Mouse (Mus musculus) limb, embryonic 11.5 days (tissue): ENCODE results near the gene Spred2. TPM values are rescaled to one million over a fixed set of nuclear protein-coding genes. Genes with fewer than 3 reads are reported as not detected.

Experiments
- ATAC-seq: fragments of 200-750 bp; cut with Nextera tagmentation; 2 replicates; pipeline ENCODE4 v1.8.0; 2017; ENCODE audit warnings: low read depth; ENCODE audit not compliant: insufficient number of reproducible peaks, low FRiP score, low TSS enrichment
- DNase-seq: peaks from one replicate; pipeline ENCODE4 v3.0.0-alpha.2; 2015; ENCODE audit warnings: low spot score
- H3K27ac ChIP-seq: fragments of 300-500 bp; sonication (generic); replicated peaks from 2 replicates; pipeline ENCODE4 v1.5.1; 2014; ENCODE audit warnings: low read depth, mild to moderate bottlenecking, low read length
- H3K27me3 ChIP-seq: fragments of 300-500 bp; sonication (generic); 2 replicates; pipeline ENCODE4 v1.6.1; 2014; ENCODE audit warnings: mild to moderate bottlenecking, low read length, mixed read lengths; ENCODE audit not compliant: control insufficient read depth, insufficient read depth
- H3K36me3 ChIP-seq: fragments of 300-500 bp; sonication (generic); 2 replicates; pipeline ENCODE4 v1.6.1; 2014; ENCODE audit warnings: mild to moderate bottlenecking, low read length, moderate library complexity, mixed read lengths; ENCODE audit not compliant: control insufficient read depth, insufficient read depth
- H3K4me1 ChIP-seq: fragments of 300-500 bp; sonication (generic); 2 replicates; pipeline ENCODE4 v1.6.1; 2014; ENCODE audit warnings: low read length, mixed read lengths; ENCODE audit not compliant: control insufficient read depth, insufficient read depth
- H3K4me2 ChIP-seq: fragments of 300-500 bp; sonication (generic); 2 replicates; pipeline ENCODE4 v1.6.1; 2014; ENCODE audit warnings: low read depth, mild to moderate bottlenecking, moderate library complexity; ENCODE audit not compliant: severe bottlenecking
- H3K4me3 ChIP-seq: fragments of 300-500 bp; sonication (generic); 2 replicates; pipeline ENCODE4 v1.5.1; 2014; ENCODE audit warnings: low read depth, low read length
- H3K9ac ChIP-seq: fragments of 300-500 bp; sonication (generic); 2 replicates; pipeline ENCODE4 v1.6.1; 2014; ENCODE audit warnings: mild to moderate bottlenecking, low read length
- H3K9me3 ChIP-seq: fragments of 300-500 bp; sonication (generic); 2 replicates; pipeline ENCODE4 v1.6.1; 2016; ENCODE audit warnings: low read length; ENCODE audit not compliant: control insufficient read depth
- WGBS: fragments of 180-500 bp; shearing (Covaris S2); extraction: QIAGEN DNeasy Blood & Tissue Kit; methylation state at CpG from one replicate; pipeline ENCODE4 v1.1.7; 2014; 5-methylcytosine and 5-hydroxymethylcytosine counted together
- polyA plus RNA-seq: library from polyadenylated mRNA; unstranded; fragments of >200 nt; fragmentation: Nextera tagmentation; extraction: Ambion mirVana; gene quantifications from 2 replicates; pipeline ENCODE4 v1.2.1, GENCODE M21; 2014

The Spred2 gene
- polyA plus RNA-seq, 1 experiment from 2014 or later = 8.2 TPM

DNA sequence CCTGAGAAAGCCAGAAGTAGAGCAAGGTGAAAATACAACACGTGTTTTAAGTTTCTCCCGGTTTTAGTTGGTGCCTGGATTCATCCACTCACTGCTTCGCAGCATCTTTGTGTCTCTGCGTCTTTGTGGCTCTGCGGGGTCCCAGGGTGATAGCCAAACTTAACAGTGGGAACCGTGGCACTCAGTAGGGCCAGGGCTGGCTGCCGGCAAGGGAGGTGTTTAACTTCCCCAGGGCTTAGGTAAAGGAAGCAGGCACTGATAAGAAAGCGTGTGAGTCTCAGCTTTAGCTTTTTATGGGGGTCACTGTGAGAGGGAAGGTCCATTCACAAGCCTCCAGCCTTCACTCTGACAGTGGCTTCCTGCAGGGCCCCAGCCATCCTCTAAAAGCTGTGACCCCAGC lies 28.8 kb downstream of the Spred2 start:
- no peak for ATAC-seq
- no peaks in the 10 kb centered on the region for H3K9me3 ChIP-seq
- 37% methylated on average over 8 of the region's 8 CpGs for WGBS
- peaks cover 6% of the 10 kb centered on the region; the same call in 1 of the 2 replicates for H3K4me1 ChIP-seq
- H3K4me2 ChIP-seq = no peak overlapping the region
- H3K4me3 ChIP-seq = no peak overlapping the region
- no peak overlapping the region for H3K9ac ChIP-seq
- DNase-seq = no peak
- H3K27me3 ChIP-seq = no peaks in the 10 kb centered on the region
- no peaks in the 10 kb centered on the region for H3K36me3 ChIP-seq
- H3K27ac ChIP-seq = no peak overlapping the region

GRCm38 (mm10) chr11:19953919-19954318 lies 29.7 kb downstream of the Spred2 start:
- no peak overlapping the region for H3K4me3 ChIP-seq
- 95% methylated on average over 7 of the region's 7 CpGs for WGBS
- no peaks in the 10 kb centered on the region for H3K9me3 ChIP-seq
- H3K9ac ChIP-seq = no peak overlapping the region
- DNase-seq (no peak), ATAC-seq (no peak)
- no peak overlapping the region for H3K4me2 ChIP-seq
- H3K27me3 ChIP-seq = no peaks in the 10 kb centered on the region
- H3K36me3 ChIP-seq = no peaks in the 10 kb centered on the region
- peaks cover 6% of the 10 kb centered on the region; the same call in 1 of the 2 replicates for H3K4me1 ChIP-seq
- H3K27ac ChIP-seq = no peak overlapping the region

DNA sequence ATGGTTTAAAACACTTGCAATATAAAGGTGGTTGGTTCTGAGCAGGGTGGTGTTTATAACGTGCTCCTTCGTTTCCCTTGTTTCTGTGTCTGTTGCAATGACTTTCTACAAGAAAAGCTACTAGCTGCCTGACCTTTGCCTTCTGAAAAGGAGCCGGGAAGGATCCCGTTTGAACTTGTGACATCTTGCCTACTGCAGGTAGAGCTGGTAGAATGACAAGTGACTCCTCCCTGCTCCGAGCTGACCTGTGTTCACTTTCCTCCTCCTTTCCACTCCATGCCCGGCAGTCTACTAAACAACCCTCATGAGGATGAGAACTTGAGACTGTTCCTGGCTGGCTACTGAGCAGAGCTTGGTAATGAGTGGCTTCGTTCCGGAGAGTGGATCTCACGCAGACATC lies 30.9 kb downstream of the Spred2 start:
- peaks cover 6% of the 10 kb centered on the region; the same call in 1 of the 2 replicates for H3K4me1 ChIP-seq
- H3K4me3 ChIP-seq = no peak overlapping the region
- ATAC-seq (no peak), DNase-seq (no peak)
- WGBS = 63% methylated on average over 9 of the region's 9 CpGs
- H3K4me2 ChIP-seq = no peak overlapping the region
- no peaks in the 10 kb centered on the region for H3K27me3 ChIP-seq
- H3K9me3 ChIP-seq = no peaks in the 10 kb centered on the region
- no peak overlapping the region for H3K27ac ChIP-seq
- no peaks in the 10 kb centered on the region for H3K36me3 ChIP-seq
- no peak overlapping the region for H3K9ac ChIP-seq

DNA sequence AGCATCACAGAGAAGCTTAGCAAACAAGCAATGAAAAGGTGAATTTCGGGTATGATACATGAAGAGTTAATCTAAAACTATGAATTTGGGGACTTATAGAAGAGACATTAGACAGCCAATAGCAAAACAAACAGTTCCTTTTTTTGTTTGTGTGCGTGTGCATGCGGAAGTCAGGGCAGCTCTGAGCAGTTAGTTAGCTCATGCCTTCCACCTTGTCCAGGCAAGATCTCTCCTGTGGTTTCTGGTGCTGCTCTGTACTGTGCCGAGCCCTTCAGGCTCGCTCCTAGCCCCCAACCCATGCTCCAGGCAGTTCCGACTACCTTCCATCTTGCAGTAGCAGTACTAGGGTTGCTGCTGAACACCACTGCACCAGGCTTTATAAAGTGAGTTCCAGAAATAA lies 31.5 kb downstream of the Spred2 start:
- DNase-seq (no peak), ATAC-seq (no peak)
- Histone ChIP-seq H3K4me1 (peaks cover 6% of the 10 kb centered on the region; the same call in 1 of the 2 replicates), H3K27ac (no peak overlapping the region), H3K9ac (no peak overlapping the region), H3K36me3 (no peaks in the 10 kb centered on the region), H3K4me2 (no peak overlapping the region), H3K27me3 (no peaks in the 10 kb centered on the region), H3K4me3 (no peak overlapping the region), H3K9me3 (no peaks in the 10 kb centered on the region)
- WGBS = 90% methylated on average over 6 of the region's 6 CpGs

DNA sequence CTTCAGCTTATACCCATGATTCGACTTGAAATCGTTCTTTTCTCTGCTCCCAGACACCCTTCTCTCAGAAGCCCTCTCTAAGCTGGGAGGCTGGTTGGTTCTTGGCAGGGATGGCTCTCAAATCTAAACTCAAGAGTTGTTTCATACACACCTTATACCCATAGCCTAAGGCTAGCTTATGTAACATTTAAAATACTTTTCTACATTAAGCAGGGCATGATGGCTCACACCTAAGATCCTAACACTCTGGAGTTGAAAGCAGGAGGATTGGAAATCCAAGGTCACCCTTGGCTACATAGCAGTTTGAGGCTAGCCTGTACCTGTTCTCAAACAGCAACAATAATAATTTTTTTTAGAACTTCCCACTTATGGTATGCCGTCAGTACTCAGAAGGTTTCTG lies 34.8 kb downstream of the Spred2 start:
- WGBS = 88% methylated on average over 3 of the region's 3 CpGs
- ATAC-seq (no peak), DNase-seq (no peak)
- Histone ChIP-seq H3K27me3 (no peaks in the 10 kb centered on the region), H3K4me1 (peaks cover 10% of the 10 kb centered on the region), H3K4me3 (no peak overlapping the region), H3K27ac (no peak overlapping the region), H3K9ac (no peak overlapping the region), H3K36me3 (no peaks in the 10 kb centered on the region; the same call in 1 of the 2 replicates), H3K9me3 (no peaks in the 10 kb centered on the region), H3K4me2 (no peak overlapping the region)

GRCm38 (mm10) chr11:19959897-19960296 lies 35.7 kb downstream of the Spred2 start:
- Histone ChIP-seq H3K9me3 (no peaks in the 10 kb centered on the region), H3K4me3 (no peak overlapping the region), H3K4me1 (peaks cover 13% of the 10 kb centered on the region), H3K27me3 (no peaks in the 10 kb centered on the region), H3K9ac (no peak overlapping the region), H3K36me3 (no peaks in the 10 kb centered on the region; the same call in 1 of the 2 replicates), H3K27ac (no peak overlapping the region), H3K4me2 (no peak overlapping the region)
- WGBS = 87% methylated on average over 5 of the region's 5 CpGs
- DNase-seq = no peak
- no peak for ATAC-seq

DNA sequence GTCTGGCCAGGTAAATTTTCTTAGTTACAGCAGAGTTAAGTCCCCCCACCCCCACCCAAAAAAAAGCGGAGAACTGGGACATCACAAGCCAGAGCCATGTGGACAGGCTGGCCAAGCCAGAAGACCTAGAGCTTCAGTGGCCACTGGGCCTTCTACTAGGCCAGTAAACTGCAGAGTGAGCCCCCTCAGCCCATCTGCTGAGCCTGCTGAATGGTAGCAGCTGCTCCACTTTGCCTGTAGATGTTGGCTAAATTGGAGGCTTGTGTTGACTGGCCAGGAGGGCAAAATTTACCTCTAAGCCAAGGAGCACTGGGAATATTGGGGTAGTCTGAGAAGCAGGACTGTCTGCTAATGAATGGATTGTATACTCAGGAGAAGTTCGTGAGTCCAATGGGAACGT lies 36.4 kb downstream of the Spred2 start:
- H3K27ac ChIP-seq = no peak overlapping the region
- WGBS = 86% methylated on average over 3 of the region's 3 CpGs

DNA sequence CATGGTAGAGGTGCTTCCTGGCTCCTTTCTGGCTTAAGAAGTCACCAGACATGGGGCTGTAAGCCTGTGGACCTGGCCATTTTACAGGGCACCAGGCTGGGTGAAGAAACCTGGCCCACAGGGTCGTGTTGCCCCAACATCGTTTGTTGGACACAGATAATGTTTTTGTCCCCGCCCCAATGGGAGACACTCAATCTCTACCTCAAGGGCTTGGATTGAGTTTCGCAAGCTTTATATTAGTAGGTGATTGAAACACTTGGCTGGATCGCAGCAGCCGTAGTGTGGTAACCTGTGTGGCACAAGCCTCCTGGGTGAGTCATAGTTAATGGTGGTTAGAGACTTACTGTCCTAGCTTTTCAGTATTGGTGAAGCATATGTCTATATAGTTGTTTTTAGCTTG lies 36.9 kb downstream of the Spred2 start:
- 90% methylated on average over 6 of the region's 6 CpGs for WGBS
- Histone ChIP-seq H3K4me1 (peaks cover 15% of the 10 kb centered on the region), H3K4me3 (no peak overlapping the region), H3K36me3 (no peaks in the 10 kb centered on the region; the same call in 1 of the 2 replicates), H3K9ac (no peak overlapping the region), H3K27me3 (no peaks in the 10 kb centered on the region), H3K9me3 (no peaks in the 10 kb centered on the region), H3K27ac (no peak overlapping the region), H3K4me2 (no peak overlapping the region)
- no peak for ATAC-seq
- DNase-seq = no peak

More for the DNA sequence above, 36.4 kb downstream of the Spred2 start:
- Histone ChIP-seq H3K9ac (no peak overlapping the region), H3K27me3 (no peaks in the 10 kb centered on the region), H3K36me3 (no peaks in the 10 kb centered on the region; the same call in 1 of the 2 replicates), H3K4me2 (no peak overlapping the region), H3K9me3 (no peaks in the 10 kb centered on the region), H3K4me3 (no peak overlapping the region), H3K4me1 (peaks cover 15% of the 10 kb centered on the region)
- DNase-seq (no peak), ATAC-seq (no peak)

- H3K9ac ChIP-seq = no peak overlapping the region
- H3K27me3 ChIP-seq = no peaks in the 10 kb centered on the region
- no peaks in the 10 kb centered on the region for H3K9me3 ChIP-seq
- H3K27ac ChIP-seq = no peak overlapping the region
- ATAC-seq = no peak
- no peak overlapping the region for H3K4me3 ChIP-seq
- H3K4me1 ChIP-seq = peaks cover 15% of the 10 kb centered on the region
- no peak overlapping the region for H3K4me2 ChIP-seq
- no peaks in the 10 kb centered on the region; the same call in 1 of the 2 replicates for H3K36me3 ChIP-seq
- WGBS = 91% methylated on average over 12 of the region's 12 CpGs
- DNase-seq = no peak
These were observed 37.7 kb downstream of the Spred2 start for GRCm38 (mm10) chr11:19961766-19962365.
